Mouse (Mus musculus) cerebellum, postnatal 10 days (tissue): ENCODE measurements around the gene Plcb4.
"Not testable (repeated sequence)": the region's sequence is repeated elsewhere in the genome, so short reads cannot be mapped to it uniquely, and the experiment has no call there.

Experiments
- DNase-seq, 2 experiments: peaks; one replicate each; pipeline ENCODE4 v3.0.0; 2021; ENCODE audit warnings: mixed read lengths in 2 of 2

Plcb4 gene

GRCm38 (mm10) chr2:135717232-135718134 lies 58.7 kb downstream of the Plcb4 start:
- peak; percentile 83 to 87 for DNase-seq

GRCm38 (mm10) chr2:135722109-135722508 lies 63.3 kb downstream of the Plcb4 start:
- no peak for DNase-seq

GRCm38 (mm10) chr2:135723387-135723786 lies 64.6 kb downstream of the Plcb4 start:
- no peak for DNase-seq

GRCm38 (mm10) chr2:135724489-135724888 lies 65.7 kb downstream of the Plcb4 start:
- DNase-seq: no peak

- DNase-seq: no peak
Measured at GRCm38 (mm10) chr2:135725362-135725761, 66.6 kb downstream of the Plcb4 start.

GRCm38 (mm10) chr2:135727088-135727487 lies 68.3 kb downstream of the Plcb4 start:
- DNase-seq: no peak

GRCm38 (mm10) chr2:135727925-135728324 lies 69.1 kb downstream of the Plcb4 start:
- no peak for DNase-seq

GRCm38 (mm10) chr2:135731591-135731990 lies 72.8 kb downstream of the Plcb4 start:
- DNase-seq: no peak

- no peak for DNase-seq
Measured at GRCm38 (mm10) chr2:135732651-135733050, 73.8 kb downstream of the Plcb4 start.

GRCm38 (mm10) chr2:135733926-135734510 lies 75.2 kb downstream of the Plcb4 start:
- peak; percentile 52 to 66 for DNase-seq

GRCm38 (mm10) chr2:135737506-135737905 lies 78.7 kb downstream of the Plcb4 start:
- DNase-seq: peak in 1 of 2 experiments; percentile 25

- not testable (repeated sequence) for DNase-seq
Measured at GRCm38 (mm10) chr2:135738022-135738780, 79.4 kb downstream of the Plcb4 start.

- DNase-seq: no peak
Measured at GRCm38 (mm10) chr2:135738950-135739349, 80.1 kb downstream of the Plcb4 start.

- DNase-seq: peak; percentile 64 to 68
Measured at GRCm38 (mm10) chr2:135742954-135743700, 84.3 kb downstream of the Plcb4 start.

GRCm38 (mm10) chr2:135744711-135745110 lies 85.9 kb downstream of the Plcb4 start:
- DNase-seq: peak; percentile 63

- peak; percentile 44 to 52 for DNase-seq
Measured at GRCm38 (mm10) chr2:135745126-135745525, 86.3 kb downstream of the Plcb4 start.

- no peak for DNase-seq
Measured at GRCm38 (mm10) chr2:135748441-135748840, 89.6 kb downstream of the Plcb4 start.

- DNase-seq: no peak
Measured at GRCm38 (mm10) chr2:135749606-135750005, 90.8 kb downstream of the Plcb4 start.

- no peak for DNase-seq
Measured at GRCm38 (mm10) chr2:135750748-135751147, 91.9 kb downstream of the Plcb4 start.

- no peak for DNase-seq
Measured at GRCm38 (mm10) chr2:135755792-135756191, 97.0 kb downstream of the Plcb4 start.

- DNase-seq: no peak
Measured at GRCm38 (mm10) chr2:135757478-135757877, 98.7 kb downstream of the Plcb4 start.

GRCm38 (mm10) chr2:135759499-135760095 lies 100.8 kb downstream of the Plcb4 start:
- peak; percentile 30 to 31 for DNase-seq
